Mouse (Mus musculus) c-Kit-positive CD71-positive TER-119-positive erythroid progenitor cells, embryonic 14.5 days (primary cell): ENCODE results near the gene Itga5.

Source experiments
- DNase-seq: peaks from one replicate; pipeline ENCODE4 v3.0.0-alpha.2; 2013; ENCODE audit warnings: low spot score

The Itga5 gene

GRCm38 (mm10) chr15:103340786-103341185 is 25.8 kb downstream of the Itga5 start:
- DNase-seq: no peak

- DNase-seq: peak; percentile 44
Measured at GRCm38 (mm10) chr15:103339961-103340337, 26.6 kb downstream of the Itga5 start, which contains the start of gene Zfp385a. Zfp385a (minus strand) TSS chr15:103340093.

GRCm38 (mm10) chr15:103339166-103339960 is 27.2 kb downstream of the Itga5 start:
- DNase-seq: no peak

- DNase-seq: no peak
Measured at GRCm38 (mm10) chr15:103338829-103339165, 27.8 kb downstream of the Itga5 start.

- no peak for DNase-seq
Measured at GRCm38 (mm10) chr15:103336996-103337667, 29.4 kb downstream of the Itga5 start.

- no peak for DNase-seq
Measured at GRCm38 (mm10) chr15:103335488-103336235, 30.9 kb downstream of the Itga5 start.

- no peak for DNase-seq
Measured at GRCm38 (mm10) chr15:103335040-103335439, 31.5 kb downstream of the Itga5 start.

- no peak for DNase-seq
Measured at GRCm38 (mm10) chr15:103334194-103334593, 32.4 kb downstream of the Itga5 start.

- no peak for DNase-seq
Measured at GRCm38 (mm10) chr15:103333738-103334137, 32.8 kb downstream of the Itga5 start.

- no peak for DNase-seq
Measured at GRCm38 (mm10) chr15:103333081-103333615, 33.4 kb downstream of the Itga5 start.

GRCm38 (mm10) chr15:103323455-103324247 is 42.9 kb downstream of the Itga5 start:
- DNase-seq: peak; percentile 82

GRCm38 (mm10) chr15:103323070-103323454 is 43.5 kb downstream of the Itga5 start:
- DNase-seq: no peak

- no peak for DNase-seq
Measured at GRCm38 (mm10) chr15:103322396-103322795, 44.2 kb downstream of the Itga5 start.

- no peak for DNase-seq
Measured at GRCm38 (mm10) chr15:103321076-103321475, 45.5 kb downstream of the Itga5 start.

- no peak for DNase-seq
Measured at GRCm38 (mm10) chr15:103318201-103318816, 48.3 kb downstream of the Itga5 start.

- DNase-seq: no peak
Measured at GRCm38 (mm10) chr15:103317731-103318130, 48.8 kb downstream of the Itga5 start.

GRCm38 (mm10) chr15:103317120-103317519 is 49.4 kb downstream of the Itga5 start:
- DNase-seq: no peak

- DNase-seq: no peak
Measured at GRCm38 (mm10) chr15:103315979-103316776, 50.4 kb downstream of the Itga5 start.

GRCm38 (mm10) chr15:103315011-103315502 is 51.5 kb downstream of the Itga5 start:
- DNase-seq: no peak

- no peak for DNase-seq
Measured at GRCm38 (mm10) chr15:103314181-103314580, 52.4 kb downstream of the Itga5 start.
